Mouse (Mus musculus): ENCODE data around the gene Dot1l. TPM values are rescaled to one million over a fixed set of nuclear protein-coding genes. Genes with fewer than 3 reads are reported as not detected.

Dot1l gene
- polyA plus RNA-seq, 1 experiment, result 20.6 TPM

DNA sequence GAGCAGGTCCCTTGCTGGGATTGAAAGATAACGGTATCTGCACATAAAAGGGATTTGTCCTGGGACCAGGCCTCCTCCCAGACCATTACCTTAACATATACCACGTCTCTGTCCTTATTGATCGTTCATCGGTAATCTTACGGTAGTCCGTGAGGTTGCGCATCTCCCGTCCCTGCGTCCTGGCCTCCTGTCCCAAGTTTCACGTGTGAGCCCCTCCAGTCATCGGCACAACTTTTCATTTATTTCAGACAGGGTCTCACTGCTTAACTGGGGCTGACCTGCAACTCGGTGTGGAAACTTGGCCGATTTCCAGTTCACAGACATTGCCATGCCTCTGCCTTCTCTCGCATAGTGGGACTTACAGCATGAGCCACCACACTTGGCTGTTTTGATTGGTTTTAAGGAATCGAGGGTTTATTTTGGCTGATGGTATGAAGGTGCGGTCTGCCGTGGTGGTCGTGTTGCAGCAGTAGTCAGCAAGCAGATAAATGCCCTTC is 44.1 kb downstream of the Dot1l start:
- peaks cover 25% of the 10 kb centered on the region for H3K36me3 ChIP-seq (ENCODE audit: control insufficient read depth, insufficient read depth)
- TF ChIP-seq TCF3 (IDR thresholded peaks at IDR 0.05; ENCODE audit: insufficient read length, low read depth) (no peak), MYOG (IDR thresholded peaks at IDR 0.05; ENCODE audit: control insufficient read depth in 1 of 3, insufficient read depth in 1 of 3, insufficient read length in 2 of 3, low read depth in 2 of 3) (no peak), REST (IDR thresholded peaks at IDR 0.05; ENCODE audit: insufficient read depth, insufficient read length) (no peak), SRF (IDR thresholded peaks at IDR 0.05; ENCODE audit: control insufficient read depth, insufficient read length, low read depth) (no peak), USF1 (IDR thresholded peaks at IDR 0.05; ENCODE audit: low read depth) (no peak), MYOD1 (IDR thresholded peaks at IDR 0.05; ENCODE audit: control insufficient read depth in 1 of 3, insufficient read length in 2 of 3, low read depth in 2 of 3) (no peak), POLR2AphosphoS2 (IDR thresholded peaks at IDR 0.05; ENCODE audit: insufficient read length, low read depth) (no peak), TCF12 (IDR thresholded peaks at IDR 0.05; ENCODE audit: insufficient read depth, poor library complexity, severe bottlenecking) (no peak), E2F4 (IDR thresholded peaks at IDR 0.05; ENCODE audit: insufficient read depth) (no peak), MAX (IDR thresholded peaks at IDR 0.05; ENCODE audit: low read depth) (no peak), POLR2A (IDR thresholded peaks at IDR 0.05; ENCODE audit: insufficient read length, low read depth) (no peak), CEBPB (IDR thresholded peaks at IDR 0.05; ENCODE audit: insufficient read depth, poor library complexity, severe bottlenecking) (no peak)
- H3ac ChIP-seq (ENCODE audit: control insufficient read depth, insufficient read length), result peak overlapping the region; percentile 91
- H3K79me2 ChIP-seq (ENCODE audit: control insufficient read depth, insufficient read depth), result peaks cover 58% of the 10 kb centered on the region
- H3K4me3 ChIP-seq, result peak overlapping the region; percentile 98
- no peaks in the 10 kb centered on the region for H3K27me3 ChIP-seq (ENCODE audit: control insufficient read depth, insufficient read depth, insufficient read length)
- H3K4me2 ChIP-seq (ENCODE audit: low read depth), result peak overlapping the region; percentile 97

DNA sequence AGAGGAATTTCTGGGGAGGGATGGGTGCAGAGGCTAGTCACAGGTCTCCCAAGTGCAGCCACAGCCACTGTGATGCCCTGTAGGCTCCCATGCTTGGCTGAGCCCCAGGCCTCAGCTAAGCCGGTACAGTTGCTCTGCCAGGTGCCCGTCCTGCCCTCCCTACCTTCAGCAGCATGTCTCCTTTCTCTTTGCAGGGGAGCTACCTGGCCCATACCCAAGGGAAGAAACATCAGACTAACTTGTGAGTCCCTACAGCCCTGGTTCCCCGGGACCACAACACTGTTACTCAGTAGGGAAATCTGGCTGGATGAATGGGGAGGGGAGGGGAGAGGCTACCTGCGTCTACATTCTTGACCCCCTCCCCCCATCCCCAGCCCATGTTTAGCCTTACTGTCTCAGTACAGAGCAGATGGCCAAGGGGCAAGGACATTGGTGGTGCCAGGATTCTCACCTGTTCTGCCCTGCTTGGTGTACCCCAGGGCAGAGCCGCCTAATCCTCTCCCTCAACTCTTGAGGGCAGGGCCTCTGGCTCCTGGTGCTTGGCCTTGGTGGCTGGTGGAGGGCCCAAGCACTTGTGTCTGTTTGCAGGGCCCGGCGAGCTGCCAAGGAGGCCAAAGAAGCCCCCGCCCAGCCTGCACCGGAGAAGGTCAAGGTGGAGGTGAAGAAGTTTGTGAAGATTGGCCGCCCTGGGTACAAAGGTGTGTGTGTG is 47.4 kb downstream of the Dot1l start:
- TF ChIP-seq MYOD1 (IDR thresholded peaks at IDR 0.05; ENCODE audit: control insufficient read depth in 1 of 3, insufficient read length in 2 of 3, low read depth in 2 of 3) (no peak), POLR2AphosphoS2 (IDR thresholded peaks at IDR 0.05; ENCODE audit: insufficient read length, low read depth) (peak; percentile 26)
- no peak overlapping the region for H3ac ChIP-seq (ENCODE audit: control insufficient read depth, insufficient read length)
- no peak overlapping the region for H3K4me3 ChIP-seq
- no peaks in the 10 kb centered on the region for H3K27me3 ChIP-seq (ENCODE audit: control insufficient read depth, insufficient read depth, insufficient read length)
- H3K79me2 ChIP-seq (ENCODE audit: control insufficient read depth, insufficient read depth), result peaks cover 37% of the 10 kb centered on the region
- peaks cover 17% of the 10 kb centered on the region for H3K36me3 ChIP-seq (ENCODE audit: control insufficient read depth, insufficient read depth)
- H3K4me2 ChIP-seq (ENCODE audit: low read depth), result no peak overlapping the region

DNA sequence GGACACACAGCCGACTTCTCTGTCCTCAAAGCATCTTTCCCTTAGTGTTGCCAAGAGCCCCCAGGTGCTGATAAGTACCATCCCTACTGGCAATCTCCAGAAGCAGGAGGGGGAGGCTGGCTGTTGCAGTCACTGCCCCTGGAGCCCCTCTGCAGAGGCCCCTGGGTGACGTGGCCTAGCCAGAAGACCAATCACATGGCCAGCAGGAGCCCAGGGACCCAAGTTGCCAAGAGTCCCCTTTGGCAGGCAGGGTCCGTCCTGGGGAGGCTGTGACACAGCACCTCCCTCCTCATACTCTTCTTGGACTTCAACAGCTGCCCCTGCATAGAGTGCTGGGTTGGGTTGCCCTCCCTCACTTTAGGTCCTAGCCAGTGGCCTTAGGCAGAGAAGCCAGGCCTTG is 48.0 kb downstream of the Dot1l start:
- Histone ChIP-seq H3K79me2 (ENCODE audit: control insufficient read depth, insufficient read depth) (peaks cover 33% of the 10 kb centered on the region), H3K4me2 (ENCODE audit: low read depth) (no peak overlapping the region), H3K27me3 (ENCODE audit: control insufficient read depth, insufficient read depth, insufficient read length) (no peaks in the 10 kb centered on the region), H3K36me3 (ENCODE audit: control insufficient read depth, insufficient read depth) (peaks cover 17% of the 10 kb centered on the region), H3ac (ENCODE audit: control insufficient read depth, insufficient read length) (no peak overlapping the region), H3K4me3 (no peak overlapping the region)
- TF ChIP-seq TCF12 (IDR thresholded peaks at IDR 0.05; ENCODE audit: insufficient read depth, poor library complexity, severe bottlenecking) (no peak), TCF3 (IDR thresholded peaks at IDR 0.05; ENCODE audit: insufficient read length, low read depth) (no peak), REST (IDR thresholded peaks at IDR 0.05; ENCODE audit: insufficient read depth, insufficient read length) (no peak), POLR2A (IDR thresholded peaks at IDR 0.05; ENCODE audit: insufficient read length, low read depth) (peak; percentile 10), SRF (IDR thresholded peaks at IDR 0.05; ENCODE audit: control insufficient read depth, insufficient read length, low read depth) (no peak), MYOG (IDR thresholded peaks at IDR 0.05; ENCODE audit: control insufficient read depth in 1 of 3, insufficient read depth in 1 of 3, insufficient read length in 2 of 3, low read depth in 2 of 3) (no peak)

DNA sequence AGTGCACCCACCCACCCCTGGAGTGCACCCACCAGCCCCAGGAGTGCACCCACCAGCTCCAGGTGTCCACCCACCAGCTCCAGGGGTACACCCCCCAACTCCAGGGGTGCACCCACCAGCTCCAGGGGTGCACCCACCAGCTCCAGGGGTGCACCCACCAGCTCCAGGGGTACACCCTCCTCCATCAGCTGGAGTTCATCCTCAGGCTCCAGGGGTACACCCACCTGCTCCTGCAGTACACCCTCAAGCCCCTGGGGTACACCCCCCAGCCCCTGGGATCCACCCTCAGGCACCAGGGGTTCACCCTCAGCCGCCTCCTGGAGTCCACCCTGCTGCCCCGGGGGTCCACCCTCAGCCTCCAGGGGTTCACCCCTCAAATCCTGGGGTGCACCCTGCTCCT is 49.3 kb downstream of the Dot1l start:
- H3K4me3 ChIP-seq, result no peak overlapping the region
- H3K4me2 ChIP-seq (ENCODE audit: low read depth), result no peak overlapping the region
- H3K27me3 ChIP-seq (ENCODE audit: control insufficient read depth, insufficient read depth, insufficient read length), result no peaks in the 10 kb centered on the region
- H3ac ChIP-seq (ENCODE audit: control insufficient read depth, insufficient read length), result no peak overlapping the region
- TF ChIP-seq MYOG (IDR thresholded peaks at IDR 0.05; ENCODE audit: control insufficient read depth in 1 of 3, insufficient read depth in 1 of 3, insufficient read length in 2 of 3, low read depth in 2 of 3) (no peak), REST (IDR thresholded peaks at IDR 0.05; ENCODE audit: insufficient read depth, insufficient read length) (no peak), MYOD1 (IDR thresholded peaks at IDR 0.05; ENCODE audit: control insufficient read depth in 1 of 3, insufficient read length in 2 of 3, low read depth in 2 of 3) (no peak), CEBPB (IDR thresholded peaks at IDR 0.05; ENCODE audit: insufficient read depth, poor library complexity, severe bottlenecking) (no peak), TCF12 (IDR thresholded peaks at IDR 0.05; ENCODE audit: insufficient read depth, poor library complexity, severe bottlenecking) (no peak), USF1 (IDR thresholded peaks at IDR 0.05; ENCODE audit: low read depth) (no peak), SRF (IDR thresholded peaks at IDR 0.05; ENCODE audit: control insufficient read depth, insufficient read length, low read depth) (no peak), MAX (IDR thresholded peaks at IDR 0.05; ENCODE audit: low read depth) (no peak), TCF3 (IDR thresholded peaks at IDR 0.05; ENCODE audit: insufficient read length, low read depth) (no peak), POLR2AphosphoS2 (IDR thresholded peaks at IDR 0.05; ENCODE audit: insufficient read length, low read depth) (no peak), POLR2A (IDR thresholded peaks at IDR 0.05; ENCODE audit: insufficient read length, low read depth) (no peak), E2F4 (IDR thresholded peaks at IDR 0.05; ENCODE audit: insufficient read depth) (no peak)
- peaks cover 17% of the 10 kb centered on the region for H3K36me3 ChIP-seq (ENCODE audit: control insufficient read depth, insufficient read depth)
- peaks cover 24% of the 10 kb centered on the region for H3K79me2 ChIP-seq (ENCODE audit: control insufficient read depth, insufficient read depth)

DNA sequence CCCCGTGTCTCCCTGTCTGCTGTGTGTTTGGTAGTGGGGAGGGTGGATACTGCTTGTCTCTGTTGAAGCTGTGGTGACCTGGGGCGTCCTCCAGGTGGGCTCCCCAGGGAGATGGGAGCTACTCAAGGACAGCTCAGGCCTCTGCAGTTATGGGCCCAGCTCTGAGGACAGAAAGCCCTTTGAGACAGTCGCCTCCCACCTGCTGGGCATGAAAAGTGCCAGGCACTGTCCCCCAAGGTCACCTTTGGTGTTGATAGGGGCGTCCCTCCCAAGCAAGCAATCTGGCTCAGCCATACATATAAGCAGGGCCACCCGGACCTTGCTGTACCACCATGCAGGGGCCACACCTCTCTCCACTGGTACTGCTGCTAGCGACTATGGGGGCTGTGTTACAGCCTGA is 49.9 kb downstream of the Dot1l start, which contains the start of gene Amh:
Amh (plus strand) TSS at position 328 of the 400 bp plus-strand sequence.
- Histone ChIP-seq H3K36me3 (ENCODE audit: control insufficient read depth, insufficient read depth) (peaks cover 17% of the 10 kb centered on the region), H3K27me3 (ENCODE audit: control insufficient read depth, insufficient read depth, insufficient read length) (no peaks in the 10 kb centered on the region), H3ac (ENCODE audit: control insufficient read depth, insufficient read length) (no peak within 1 kb of the TSS), H3K4me3 (no peak within 1 kb of the TSS), H3K79me2 (ENCODE audit: control insufficient read depth, insufficient read depth) (peaks cover 19% of the 10 kb centered on the region), H3K4me2 (ENCODE audit: low read depth) (no peak within 1 kb of the TSS)
- TF ChIP-seq MYOG (IDR thresholded peaks at IDR 0.05; ENCODE audit: control insufficient read depth in 1 of 3, insufficient read depth in 1 of 3, insufficient read length in 2 of 3, low read depth in 2 of 3) (no peak), MYOD1 (IDR thresholded peaks at IDR 0.05; ENCODE audit: control insufficient read depth in 1 of 3, insufficient read length in 2 of 3, low read depth in 2 of 3) (no peak), POLR2A (IDR thresholded peaks at IDR 0.05; ENCODE audit: insufficient read length, low read depth) (no peak), E2F4 (IDR thresholded peaks at IDR 0.05; ENCODE audit: insufficient read depth) (no peak), TCF12 (IDR thresholded peaks at IDR 0.05; ENCODE audit: insufficient read depth, poor library complexity, severe bottlenecking) (no peak), CEBPB (IDR thresholded peaks at IDR 0.05; ENCODE audit: insufficient read depth, poor library complexity, severe bottlenecking) (no peak), USF1 (IDR thresholded peaks at IDR 0.05; ENCODE audit: low read depth) (no peak), REST (IDR thresholded peaks at IDR 0.05; ENCODE audit: insufficient read depth, insufficient read length) (no peak), SRF (IDR thresholded peaks at IDR 0.05; ENCODE audit: control insufficient read depth, insufficient read length, low read depth) (no peak), TCF3 (IDR thresholded peaks at IDR 0.05; ENCODE audit: insufficient read length, low read depth) (no peak), POLR2AphosphoS2 (IDR thresholded peaks at IDR 0.05; ENCODE audit: insufficient read length, low read depth) (no peak), MAX (IDR thresholded peaks at IDR 0.05; ENCODE audit: low read depth) (no peak)
